Comparison of ENCODE assay signal across 8 mouse cellular contexts in the genomic region with DNA sequence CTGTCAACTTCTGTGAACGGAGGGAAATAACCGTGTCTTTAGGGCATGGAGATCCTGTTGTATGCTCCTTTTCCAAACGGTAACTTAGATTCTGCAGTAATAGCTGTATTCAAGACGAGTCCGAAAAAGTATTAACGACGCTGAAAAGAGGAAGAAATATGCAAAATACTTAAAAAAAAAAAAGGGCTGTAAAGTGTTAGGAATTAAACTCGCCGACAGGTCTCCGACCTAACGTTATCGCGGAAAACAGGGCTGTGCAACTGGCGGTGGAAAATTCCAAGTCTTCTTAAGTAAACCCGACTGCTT. TPM values are rescaled to one million over a fixed set of nuclear protein-coding genes. Genes with fewer than 3 reads are reported as not detected.
A peak's percentile ranks its signal among the peaks of the same experiment; 100 is the strongest.
DNase-seq lines count a peak whose midpoint lies in the region; ATAC-seq and TF ChIP-seq lines count a peak whose summit lies in the region.

No protein-coding gene starts in this region.

- no peaks in the 10 kb centered on the region for H3K9me3 ChIP-seq in kidney, postnatal 0 days (replicated peaks; ENCODE audit: low read length)
- no peaks in the 10 kb centered on the region for H3K9me3 ChIP-seq in hindbrain, embryonic 16.5 days (ENCODE audit: control insufficient read depth, low read length)
- H3K9me3 ChIP-seq in midbrain, embryonic 16.5 days (replicated peaks; ENCODE audit: control insufficient read depth, low read length, poor library complexity, severe bottlenecking), result no peaks in the 10 kb centered on the region

- H3K27me3 ChIP-seq in kidney, postnatal 0 days (ENCODE audit: insufficient read depth, low read length), result no peaks in the 10 kb centered on the region
- no peaks in the 10 kb centered on the region for H3K27me3 ChIP-seq in hindbrain, embryonic 16.5 days (replicated peaks; ENCODE audit: control insufficient read depth, insufficient read depth, low read length)
- H3K27me3 ChIP-seq in midbrain, embryonic 16.5 days (ENCODE audit: control insufficient read depth, insufficient read depth, low read depth, low read length), result no peaks in the 10 kb centered on the region

- TF ChIP-seq POLR2A in cortical plate, adult 2 months (IDR thresholded peaks at IDR 0.05; ENCODE audit: extremely low read depth, insufficient read depth, low read length), result no peak

- TF ChIP-seq CTCF in kidney, postnatal 0 days (IDR thresholded peaks at IDR 0.05; ENCODE audit: low read depth), result no peak
- no peak for TF ChIP-seq CTCF in cortical plate, adult 2 months (IDR thresholded peaks at IDR 0.05; ENCODE audit: extremely low read depth, insufficient read depth, low read length)

- peaks cover 8% of the 10 kb centered on the region; the same call in 1 of the 2 replicates for H3K4me1 ChIP-seq in kidney, postnatal 0 days (replicated peaks; ENCODE audit: insufficient read depth, low read length)
- H3K4me1 ChIP-seq in cortical plate, adult 2 months (ENCODE audit: control insufficient read depth, insufficient read depth, low read length), result peaks cover 1% of the 10 kb centered on the region; the same call in 1 of the 2 replicates
- peaks cover 20% of the 10 kb centered on the region for H3K4me1 ChIP-seq in hindbrain, embryonic 16.5 days (ENCODE audit: control insufficient read depth, insufficient read depth, low read depth, low read length)
- peaks cover 32% of the 10 kb centered on the region for H3K4me1 ChIP-seq in midbrain, embryonic 16.5 days (ENCODE audit: control insufficient read depth, insufficient read depth, low read length)

- H3K9ac ChIP-seq in kidney, postnatal 0 days (ENCODE audit: low read depth, low read length), result peak overlapping the region; percentile 52
- H3K9ac ChIP-seq in hindbrain, embryonic 16.5 days (ENCODE audit: low read depth, low read length), result peak overlapping the region; percentile 60
- H3K9ac ChIP-seq in midbrain, embryonic 16.5 days (ENCODE audit: low read depth, low read length), result peak overlapping the region; percentile 73

- peak overlapping the region; percentile 99 for H3K4me3 ChIP-seq in kidney, postnatal 0 days (replicated peaks; ENCODE audit: low read depth, low read length)
- peak overlapping the region; percentile 99 for H3K4me3 ChIP-seq in cortical plate, adult 2 months (ENCODE audit: insufficient read depth, low read length)
- H3K4me3 ChIP-seq in hindbrain, embryonic 16.5 days (ENCODE audit: low read length), result peak overlapping the region; percentile 99
- peak overlapping the region; percentile 97 for H3K4me3 ChIP-seq in midbrain, embryonic 16.5 days (ENCODE audit: low read depth, low read length)

- no peak for DNase-seq in kidney, postnatal 0 days (ENCODE audit: low spot score)
- no peak for DNase-seq in kidney, adult 8-10 months
- no peak for DNase-seq in frontal cortex, adult 2 months (ENCODE audit: extremely low spot score in 1 of 2, low spot score in 1 of 2)
- DNase-seq in ovary, adult 18-20 months (ENCODE audit: low spot score), result no peak
- DNase-seq in gastrocnemius, postnatal 25 days, result no peak

- H3K36me3 ChIP-seq in kidney, postnatal 0 days (ENCODE audit: insufficient read depth, low read length), result no peaks in the 10 kb centered on the region
- H3K36me3 ChIP-seq in hindbrain, embryonic 16.5 days (ENCODE audit: control insufficient read depth, insufficient read depth, low read length), result no peaks in the 10 kb centered on the region
- no peaks in the 10 kb centered on the region for H3K36me3 ChIP-seq in midbrain, embryonic 16.5 days (ENCODE audit: control insufficient read depth, insufficient read depth, low read length)

- WGBS in kidney, postnatal 0 days, result 2% methylated on average over 15 of the region's 15 CpGs
- 2% methylated on average over 15 of the region's 15 CpGs for WGBS in hindbrain, embryonic 16.5 days
- 1% methylated on average over 15 of the region's 15 CpGs for WGBS in midbrain, embryonic 16.5 days

- H3K27ac ChIP-seq in kidney, postnatal 0 days, result peak overlapping the region; percentile 87
- H3K27ac ChIP-seq in cortical plate, adult 2 months (ENCODE audit: insufficient read depth, low read length), result no peak overlapping the region
- H3K27ac ChIP-seq in hindbrain, embryonic 16.5 days (ENCODE audit: low read depth, low read length), result no peak overlapping the region; the same call in 1 of the 2 replicates
- H3K27ac ChIP-seq in midbrain, embryonic 16.5 days (ENCODE audit: low read length), result peak overlapping the region; percentile 70

- ATAC-seq in kidney, postnatal 0 days (replicated peaks; ENCODE audit: low FRiP score, low read depth), result no peak
- no peak for ATAC-seq in hindbrain, embryonic 16.5 days
- ATAC-seq in midbrain, embryonic 16.5 days, result no peak

- H3K4me2 ChIP-seq in kidney, postnatal 0 days (ENCODE audit: low read length), result peak overlapping the region; percentile 67
- peak overlapping the region; percentile 68 for H3K4me2 ChIP-seq in hindbrain, embryonic 16.5 days (ENCODE audit: low read length)
- H3K4me2 ChIP-seq in midbrain, embryonic 16.5 days (ENCODE audit: low read length), result peak overlapping the region; percentile 95

RNA-seq across cellular contexts. Expression of gene Ppm1d, which starts 0.7 kb away (rescaled TPM):
- polyA plus RNA-seq in kidney, postnatal 0 days (2015; fragmentation: Nextera tagmentation; extraction: Ambion mirVana), result 17.3 and 18.7 TPM in 2 replicates
- 11.1 and 11.7 TPM in 2 replicates for polyA plus RNA-seq in cortical plate, adult 2 months (2012; rRNA removed)
- polyA plus RNA-seq in hindbrain, embryonic 16.5 days (2015; fragmentation: Nextera tagmentation; extraction: Ambion mirVana), result 13.0 and 15.6 TPM in 2 replicates
- polyA plus RNA-seq in midbrain, embryonic 16.5 days (2015; fragmentation: Nextera tagmentation; extraction: Ambion mirVana), result 14.3 and 14.6 TPM in 2 replicates
- 12.9 and 13.3 TPM in 2 replicates for polyA plus RNA-seq in frontal cortex, adult 2 months (2012; rRNA removed)
- 1 to 10 TPM; 4.7 to 5.4 TPM for total RNA-seq in gastrocnemius, postnatal 25 days (2021)

RNA-seq across cellular contexts. Expression of gene Bcas3, which starts 42.6 kb away (rescaled TPM):
- polyA plus RNA-seq in kidney, postnatal 0 days (2015; fragmentation: Nextera tagmentation; extraction: Ambion mirVana), result 29.7 and 31.5 TPM in 2 replicates
- polyA plus RNA-seq in cortical plate, adult 2 months (2012; rRNA removed), result 44.2 and 47.1 TPM in 2 replicates
- polyA plus RNA-seq in hindbrain, embryonic 16.5 days (2015; fragmentation: Nextera tagmentation; extraction: Ambion mirVana), result 29.7 and 38.7 TPM in 2 replicates
- polyA plus RNA-seq in midbrain, embryonic 16.5 days (2015; fragmentation: Nextera tagmentation; extraction: Ambion mirVana), result 30.9 and 33.3 TPM in 2 replicates
- 47.9 and 56.4 TPM in 2 replicates for polyA plus RNA-seq in frontal cortex, adult 2 months (2012; rRNA removed)
- total RNA-seq in gastrocnemius, postnatal 25 days (2021), result 10 to 100 TPM; 30.1 to 31.5 TPM

Comparison
In these comparisons a context has a peak if more than half of its experiments do, and no peak if none do; other contexts are left out.
1. H3K27ac ChIP-seq: peak in kidney, postnatal 0 days (single experiment) and midbrain, embryonic 16.5 days (single experiment); none in cortical plate, adult 2 months (single experiment) and hindbrain, embryonic 16.5 days (single experiment).
2. Peak in every context shown above with its lines, with median percentiles within 50 percentile points of each other: H3K4me2 ChIP-seq, H3K4me3 ChIP-seq and H3K9ac ChIP-seq.